Mouse (Mus musculus) midbrain, postnatal 0 days (tissue): ENCODE measurements around the gene Krtap13-1. TPM values are rescaled to one million over a fixed set of nuclear protein-coding genes. Genes with fewer than 3 reads are reported as not detected.

Source experiments
- ATAC-seq: fragments of 200-750 bp; cut with Nextera tagmentation; 2 replicates; pipeline ENCODE4 v1.8.0; 2017; ENCODE audit warnings: moderate number of reproducible peaks, mild to moderate bottlenecking, moderate TSS enrichment, moderate library complexity; ENCODE audit not compliant: low FRiP score
- DNase-seq: peaks from one replicate; pipeline ENCODE4 v3.0.0-alpha.2; 2015; ENCODE audit warnings: low spot score
- H3K27ac ChIP-seq: fragments of 300-500 bp; sonication (generic); 2 replicates; pipeline ENCODE4 v1.5.1; 2014; ENCODE audit warnings: low read depth, mild to moderate bottlenecking, low read length, mixed read lengths
- H3K27me3 ChIP-seq: fragments of 300-500 bp; sonication (generic); 2 replicates; pipeline ENCODE4 v1.6.1; 2014; ENCODE audit warnings: low read length, control low read depth, mixed read lengths; ENCODE audit not compliant: insufficient read depth
- H3K36me3 ChIP-seq: fragments of 300-500 bp; sonication (generic); 2 replicates; pipeline ENCODE4 v1.6.1; 2014; ENCODE audit warnings: low read length, control low read depth, mixed read lengths; ENCODE audit not compliant: insufficient read depth
- H3K4me1 ChIP-seq: fragments of 300-500 bp; sonication (generic); 2 replicates; pipeline ENCODE4 v1.6.1; 2014; ENCODE audit warnings: mild to moderate bottlenecking, control low read depth, antibody characterized with exemption, low read length, mixed read lengths; ENCODE audit not compliant: insufficient read depth
- H3K4me2 ChIP-seq: fragments of 300-500 bp; sonication (generic); 2 replicates; pipeline ENCODE4 v1.6.1; 2014; ENCODE audit warnings: low read depth, mild to moderate bottlenecking, low read length, mixed read lengths; ENCODE audit not compliant: poor library complexity, severe bottlenecking
- H3K4me3 ChIP-seq: fragments of 300-500 bp; sonication (generic); 2 replicates; pipeline ENCODE4 v1.5.1; 2014; ENCODE audit warnings: low read depth, mild to moderate bottlenecking, low read length, moderate library complexity
- H3K9ac ChIP-seq: fragments of 300-500 bp; sonication (generic); replicated peaks from 2 replicates; pipeline ENCODE4 v1.6.1; 2014; ENCODE audit warnings: mild to moderate bottlenecking, low read length, moderate library complexity, mixed read lengths; ENCODE audit not compliant: poor library complexity, severe bottlenecking
- H3K9me3 ChIP-seq: fragments of 300-500 bp; sonication (generic); 2 replicates; pipeline ENCODE4 v1.6.1; 2016; ENCODE audit warnings: low read length, control low read depth
- CTCF ChIP-seq: IDR thresholded peaks from 2 replicates; pipeline ENCODE4 v1.5.1; 2016; ENCODE audit warnings: antibody characterized with exemption, mild to moderate bottlenecking
- WGBS: fragments of 180-500 bp; shearing (Covaris S2); extraction: QIAGEN DNeasy Blood & Tissue Kit; methylation state at CpG from one replicate; pipeline ENCODE4 v1.1.7; 2014; 5-methylcytosine and 5-hydroxymethylcytosine counted together
- polyA plus RNA-seq: library from polyadenylated mRNA; unstranded; fragments of >200 nt; fragmentation: Nextera tagmentation; extraction: Ambion mirVana; gene quantifications from 2 replicates; pipeline ENCODE4 v1.2.1, GENCODE M21; 2015
- total RNA-seq: library from RNA; depleted of rRNA; stranded (reverse); fragments of >200 nt; gene quantifications from 2 replicates; pipeline ENCODE4 v1.2.3, GENCODE M21; 2014; rRNA removed

The Krtap13-1 gene
- total RNA-seq (not detected in 2 replicates), polyA plus RNA-seq (not detected in 2 replicates)

DNA sequence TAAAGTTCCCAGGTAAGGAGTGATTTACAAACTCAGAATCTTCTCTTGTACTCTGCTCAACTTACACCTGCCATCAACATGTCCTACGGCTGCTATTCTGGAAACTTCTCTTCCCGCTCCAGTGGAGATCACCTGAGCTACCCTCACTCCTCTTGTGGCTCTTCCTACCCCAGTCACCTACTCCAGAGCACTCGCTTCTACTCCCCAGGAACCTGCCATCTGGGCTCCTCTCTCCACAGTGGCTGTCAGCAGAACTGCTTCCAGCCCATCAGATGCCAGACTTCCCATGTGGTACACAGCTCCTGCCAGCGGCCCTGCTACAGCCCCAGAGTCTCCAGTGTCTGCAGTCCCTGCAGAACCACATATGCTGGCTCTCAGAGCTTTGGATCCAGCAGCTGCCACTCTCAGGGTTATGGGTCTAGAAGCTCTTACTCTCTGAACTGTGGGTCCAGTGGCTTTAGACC, at the start of gene Krtap13-1:
Gene Krtap13-1 (plus strand): TSS at position 51 of the 464 bp plus-strand sequence.
- ATAC-seq = no peak
- H3K9ac ChIP-seq = no peak within 1 kb of the TSS
- H3K4me1 ChIP-seq = no peaks in the 10 kb centered on the region
- H3K4me3 ChIP-seq = no peak within 1 kb of the TSS
- peak; percentile 42 for DNase-seq
- no peaks in the 10 kb centered on the region for H3K36me3 ChIP-seq
- no peak for TF ChIP-seq CTCF
- no peak within 1 kb of the TSS for H3K27ac ChIP-seq
- no peaks in the 10 kb centered on the region for H3K9me3 ChIP-seq
- H3K4me2 ChIP-seq = no peak within 1 kb of the TSS
- 84% methylated on average over 4 of the region's 4 CpGs for WGBS
- no peaks in the 10 kb centered on the region for H3K27me3 ChIP-seq

DNA sequence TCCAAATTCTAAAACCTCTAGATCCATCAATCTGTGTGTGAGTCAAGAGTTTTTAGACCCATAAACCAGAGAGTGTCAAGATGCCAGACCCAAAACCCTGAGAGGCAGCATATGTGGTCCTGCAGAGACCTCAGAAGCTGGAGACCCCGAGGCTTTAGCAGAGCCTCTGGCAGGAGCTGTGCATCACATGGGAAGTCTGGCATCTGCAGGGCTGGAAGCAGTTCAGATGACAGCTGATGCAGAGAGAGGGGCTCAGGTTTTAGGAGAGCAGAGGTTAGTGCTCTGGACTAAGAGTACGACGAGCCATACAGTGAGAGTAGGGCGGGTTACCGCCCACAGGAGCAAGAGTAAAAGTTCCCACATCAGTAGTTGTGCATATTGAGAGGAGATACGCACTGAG, 49.6 kb upstream of the Krtap13-1 start:
- Histone ChIP-seq H3K4me2 (no peak overlapping the region), H3K9ac (no peak overlapping the region), H3K4me1 (0 out of 2 replicates have a peak, but pooled peaks cover 3% of the 10 kb centered on the region), H3K4me3 (no peak overlapping the region), H3K36me3 (no peaks in the 10 kb centered on the region), H3K27ac (no peak overlapping the region), H3K27me3 (no peaks in the 10 kb centered on the region), H3K9me3 (no peaks in the 10 kb centered on the region)
- TF ChIP-seq CTCF = no peak
- ATAC-seq = no peak
- peak; percentile 43 for DNase-seq
- WGBS = 85% methylated on average over 6 of the region's 6 CpGs

DNA sequence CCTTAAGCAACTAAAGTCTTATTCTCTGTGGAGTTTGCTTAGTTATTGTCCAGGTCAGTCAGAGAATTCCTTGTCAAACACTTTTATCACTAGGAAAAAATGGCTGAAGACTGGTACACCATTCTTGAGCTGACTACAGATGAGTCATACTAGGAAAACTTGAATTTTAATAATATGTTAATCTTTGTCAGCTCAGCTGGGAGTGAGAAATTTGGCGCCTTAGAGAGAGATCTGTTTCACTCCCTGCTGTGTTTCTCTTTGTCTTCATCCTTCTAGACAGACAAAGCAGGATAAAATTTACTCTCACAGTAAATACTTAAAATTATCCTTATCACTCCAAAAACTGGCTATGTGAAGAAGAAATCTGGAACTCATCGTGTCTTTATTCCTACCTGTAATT, 47.4 kb upstream of the Krtap13-1 start:
- no peaks in the 10 kb centered on the region for H3K9me3 ChIP-seq
- no peak overlapping the region for H3K4me2 ChIP-seq
- WGBS = 18% methylated on average over 2 of the region's 2 CpGs
- H3K27ac ChIP-seq = no peak overlapping the region
- H3K36me3 ChIP-seq = no peaks in the 10 kb centered on the region
- ATAC-seq = no peak
- H3K27me3 ChIP-seq = no peaks in the 10 kb centered on the region
- H3K4me3 ChIP-seq = no peak overlapping the region
- H3K4me1 ChIP-seq = 0 out of 2 replicates have a peak, but pooled peaks cover 3% of the 10 kb centered on the region
- TF ChIP-seq CTCF = no peak
- peak; percentile 44 for DNase-seq
- H3K9ac ChIP-seq = no peak overlapping the region

DNA sequence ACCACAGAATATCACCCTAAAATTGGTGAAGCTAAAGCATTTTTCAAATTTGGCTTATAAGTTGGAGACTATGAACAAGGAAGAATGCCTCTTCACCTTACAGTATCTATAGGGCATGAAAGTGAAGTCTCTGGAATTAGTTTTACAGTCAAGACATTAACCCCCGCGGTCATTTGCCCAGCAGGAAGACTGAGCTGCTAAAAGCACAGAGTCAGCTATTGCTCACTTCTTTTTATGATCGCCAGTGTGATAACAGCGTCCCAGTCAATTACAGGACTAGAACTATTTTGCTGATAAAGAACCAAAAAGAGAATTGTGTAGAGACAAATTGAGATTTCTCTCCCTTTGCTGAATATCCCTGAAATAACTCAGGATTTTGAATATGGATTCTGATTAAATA, 32.4 kb upstream of the Krtap13-1 start:
- no peak overlapping the region for H3K4me2 ChIP-seq
- no peak for ATAC-seq
- TF ChIP-seq CTCF = no peak
- H3K9ac ChIP-seq = no peak overlapping the region
- no peaks in the 10 kb centered on the region for H3K27me3 ChIP-seq
- H3K9me3 ChIP-seq = no peaks in the 10 kb centered on the region
- H3K36me3 ChIP-seq = no peaks in the 10 kb centered on the region
- H3K27ac ChIP-seq = no peak overlapping the region
- no peak for DNase-seq
- 81% methylated on average over 4 of the region's 4 CpGs for WGBS
- H3K4me1 ChIP-seq = no peaks in the 10 kb centered on the region
- no peak overlapping the region for H3K4me3 ChIP-seq

DNA sequence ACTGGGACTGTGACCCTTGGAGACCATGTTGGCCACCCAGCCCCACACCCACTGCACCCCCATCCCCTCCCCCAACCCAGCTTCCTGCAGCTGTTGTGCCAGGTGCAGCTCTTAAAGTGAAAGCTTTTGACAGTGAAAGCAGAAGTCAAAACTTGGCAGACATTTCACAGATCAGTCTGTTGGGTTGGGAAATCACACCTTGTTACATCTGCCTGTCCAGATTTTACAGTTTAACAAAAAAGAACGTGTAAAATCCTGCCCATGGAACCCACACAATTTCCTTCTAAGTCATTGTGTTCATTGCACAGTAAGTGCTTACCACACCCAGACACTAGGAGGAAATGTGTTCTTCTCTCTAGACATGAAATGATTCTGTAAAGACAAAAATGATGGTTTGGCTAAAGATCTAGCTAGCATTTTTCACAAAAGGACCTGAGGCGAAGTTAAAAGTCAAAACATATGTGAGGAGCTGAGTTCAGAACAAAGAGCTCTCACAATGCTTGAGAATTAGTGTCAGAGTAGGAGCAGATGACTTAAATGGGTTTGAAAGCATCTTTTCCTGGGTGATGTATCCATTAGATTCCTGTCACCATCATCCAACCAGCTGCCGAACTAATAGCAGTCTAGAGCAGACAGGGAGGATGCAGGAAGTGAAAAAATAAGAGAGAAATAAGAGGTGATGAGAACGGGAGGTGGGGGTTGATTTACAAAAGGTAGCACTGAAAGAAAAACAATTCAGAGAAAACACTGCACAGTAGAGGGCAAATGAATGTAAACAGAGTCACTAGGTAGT, 27.4 kb upstream of the Krtap13-1 start:
- 40% methylated on average over 4 of the region's 4 CpGs for WGBS
- Histone ChIP-seq H3K27ac (no peak overlapping the region), H3K4me1 (no peaks in the 10 kb centered on the region), H3K4me3 (no peak overlapping the region), H3K9me3 (no peaks in the 10 kb centered on the region), H3K4me2 (no peak overlapping the region), H3K9ac (no peak overlapping the region), H3K36me3 (no peaks in the 10 kb centered on the region), H3K27me3 (no peaks in the 10 kb centered on the region)
- DNase-seq (no peak), ATAC-seq (no peak)
- no peak for TF ChIP-seq CTCF

DNA sequence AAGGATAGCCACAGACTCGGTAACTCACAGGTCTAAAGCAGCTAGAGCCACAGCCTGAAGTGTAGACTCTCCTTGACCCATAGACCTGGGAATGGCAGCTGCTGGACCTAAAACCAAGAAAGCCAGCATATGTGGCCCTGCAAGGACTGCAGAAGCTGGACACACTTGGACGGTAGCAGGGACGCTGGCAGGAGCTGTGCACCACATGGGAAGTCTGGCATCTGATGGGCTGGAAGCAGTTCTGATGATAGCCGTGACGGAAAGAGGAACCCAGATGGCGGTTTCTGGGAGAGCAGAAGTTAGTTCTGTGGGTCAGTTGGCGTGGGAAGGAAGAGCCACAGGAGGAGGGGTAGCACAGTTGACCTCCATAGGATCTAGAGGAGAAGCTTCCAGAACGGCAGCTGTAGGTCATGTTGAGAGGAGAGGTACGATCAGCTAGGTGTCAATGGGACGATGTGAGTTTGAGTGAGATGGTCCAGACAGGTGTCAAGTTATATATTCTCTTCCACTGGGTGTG, 21.1 kb upstream of the Krtap13-1 start, which contains the start of gene 2310061N02Rik:
Gene 2310061N02Rik (minus strand): TSS at position 467 of the 517 bp plus-strand sequence.
- Histone ChIP-seq H3K4me2 (no peak within 1 kb of the TSS), H3K27me3 (no peaks in the 10 kb centered on the region), H3K4me1 (no peaks in the 10 kb centered on the region), H3K9me3 (no peaks in the 10 kb centered on the region), H3K9ac (no peak within 1 kb of the TSS), H3K36me3 (no peaks in the 10 kb centered on the region), H3K27ac (no peak within 1 kb of the TSS), H3K4me3 (no peak within 1 kb of the TSS)
- TF ChIP-seq CTCF = no peak
- DNase-seq = peak; percentile 25
- WGBS = 88% methylated on average over 10 of the region's 10 CpGs
- ATAC-seq = no peak
